9 mouse cellular contexts compared by ENCODE assay signal in the genomic region with DNA sequence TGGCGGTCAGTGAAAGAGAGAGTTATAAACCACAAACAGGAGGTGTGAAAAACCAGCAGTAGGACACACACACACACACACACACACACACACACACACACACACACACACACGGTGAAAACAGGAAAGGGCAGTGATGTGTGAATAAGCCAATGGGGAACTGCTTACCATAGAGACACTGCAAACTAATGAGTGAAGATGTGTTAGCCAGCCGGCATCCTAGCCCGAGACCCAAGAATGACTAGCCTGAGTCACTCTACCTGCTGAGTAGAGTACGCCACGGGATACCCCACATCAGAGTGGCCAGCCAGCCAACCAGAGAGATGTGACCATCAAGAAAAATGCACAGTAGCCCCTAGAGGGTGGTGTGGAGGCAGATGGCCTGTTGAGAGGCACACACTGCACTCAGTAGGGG. TPM values are rescaled to one million over a fixed set of nuclear protein-coding genes. Genes with fewer than 3 reads are reported as not detected.
DNase-seq lines count a peak whose midpoint lies in the region; ATAC-seq and TF ChIP-seq lines count a peak whose summit lies in the region.
"Had no signal": no experiment of that assay in that cellular context is flagged by ENCODE, and none has a peak within 500 bp of the region (broad histone marks: within the 10 kb centered on the region; RNA-seq: fewer than 3 reads in every experiment).

No protein-coding gene starts in this region.

- no peak overlapping the region for H3K9ac ChIP-seq in liver, adult 2 months (ENCODE audit: low read depth, low read length)
- peak overlapping the region; percentile 60 for H3K9ac ChIP-seq in hindbrain, embryonic 14.5 days

- no peak for DNase-seq in liver, adult 2 months (ENCODE audit: extremely low read depth, low read depth, low spot score)
- no peak for DNase-seq in liver
- peak; percentile 72 for DNase-seq in cerebellum, adult 9-10 months
- DNase-seq in hindbrain, embryonic 14.5 days (ENCODE audit: low spot score): no peak
- DNase-seq in gastrocnemius, postnatal 25 days: no peak
- DNase-seq in gastrocnemius, postnatal 10 days: no peak
- no peak for DNase-seq in heart, adult 18-20 months

- no peak for ATAC-seq in hindbrain, embryonic 14.5 days (ENCODE audit: low FRiP score)
- peak; percentile 52 for ATAC-seq in monocyte, adult 5-6 weeks (replicated peaks; ENCODE audit: insufficient number of reproducible peaks, low FRiP score, low TSS enrichment, poor library complexity, severe bottlenecking)

- 36% methylated on average over 6 of the region's 6 CpGs for WGBS in liver, adult 2 months
- WGBS in hindbrain, embryonic 14.5 days: 13% methylated on average over 6 of the region's 6 CpGs

- H3K4me1 ChIP-seq in liver, adult 2 months (ENCODE audit: control insufficient read depth, insufficient read depth, low read length): 0 out of 2 replicates have a peak, but pooled peaks cover 3% of the 10 kb centered on the region
- H3K4me1 ChIP-seq in hindbrain, embryonic 14.5 days (replicated peaks; ENCODE audit: control insufficient read depth, insufficient read depth, low read length): peaks cover 37% of the 10 kb centered on the region

- peaks cover 5% of the 10 kb centered on the region; the same call in 1 of the 2 replicates for H3K27me3 ChIP-seq in liver, adult 2 months (ENCODE audit: control insufficient read depth, insufficient read depth, low read length)
- no peaks in the 10 kb centered on the region for H3K27me3 ChIP-seq in hindbrain, embryonic 14.5 days (ENCODE audit: control insufficient read depth, insufficient read depth, low read length)

- H3K79me2 ChIP-seq in liver, adult 2 months (ENCODE audit: control insufficient read depth, insufficient read depth, low read length): no peaks in the 10 kb centered on the region

- H3K27ac ChIP-seq in liver, adult 2 months (replicated peaks; ENCODE audit: insufficient read depth, low read depth, low read length): no peak overlapping the region
- H3K27ac ChIP-seq in hindbrain, embryonic 14.5 days: no peak overlapping the region

- no peak for TF ChIP-seq POLR2A in liver, adult 2 months (IDR thresholded peaks at IDR 0.05; ENCODE audit: extremely low read depth, insufficient read depth, low read length)

- H3K9me3 ChIP-seq in hindbrain, embryonic 14.5 days (ENCODE audit: control insufficient read depth, low read length): no peaks in the 10 kb centered on the region

- no peaks in the 10 kb centered on the region for H3K36me3 ChIP-seq in liver, adult 2 months (ENCODE audit: control insufficient read depth, insufficient read depth, low read length)
- H3K36me3 ChIP-seq in hindbrain, embryonic 14.5 days (replicated peaks; ENCODE audit: control insufficient read depth, insufficient read depth): peaks cover 27% of the 10 kb centered on the region

- H3K4me2 ChIP-seq in hindbrain, embryonic 14.5 days (replicated peaks): peak overlapping the region; percentile 77

- H3K4me3 ChIP-seq in liver, adult 2 months (ENCODE audit: insufficient read depth, low read depth, low read length): peak overlapping the region; percentile 39; the same call in 1 of the 2 replicates
- H3K4me3 ChIP-seq in hindbrain, embryonic 14.5 days (replicated peaks; ENCODE audit: low read length): peak overlapping the region; percentile 31

- peak; percentile 8; the same call in 1 of the 2 replicates for TF ChIP-seq CTCF in liver, adult 2 months (IDR thresholded peaks at IDR 0.05; ENCODE audit: low read depth, low read length)

RNA-seq across cellular contexts. Expression of gene Ttbk1, which starts 3.0 kb away (rescaled TPM):
- 0.07 and 0.18 TPM in 2 replicates for total RNA-seq in liver, adult 2 months (2014; rRNA removed)
- polyA plus RNA-seq in liver, adult 2 months (2012; rRNA removed): 0.15 and 0.22 TPM in 2 replicates
- polyA plus RNA-seq in hindbrain, embryonic 14.5 days (2014; fragmentation: Nextera tagmentation; extraction: Ambion mirVana): 6.5 and 7.7 TPM in 2 replicates
- total RNA-seq in monocyte, adult 5-6 weeks (2017): under 0.01 to 0.58 TPM (median 0.48 TPM) in 3 replicates
- 1 to 10 TPM in 1 of 2 experiments, under 1 TPM in 1; 0.77 to 1.4 TPM for total RNA-seq in gastrocnemius, postnatal 25 days (2021)
- 1 to 10 TPM; 3.9 to 4.5 TPM for total RNA-seq in gastrocnemius, postnatal 10 days (2021)
- total RNA-seq in heart, adult 18-20 months (2021): under 1 TPM; 0.20 to 0.28 TPM

RNA-seq across cellular contexts. Expression of gene Dnph1, which starts 12.0 kb away (rescaled TPM):
- 6.6 and 9.0 TPM in 2 replicates for total RNA-seq in liver, adult 2 months (2014; rRNA removed)
- 13.1 and 13.3 TPM in 2 replicates for polyA plus RNA-seq in liver, adult 2 months (2012; rRNA removed)
- 16.0 and 16.6 TPM in 2 replicates for polyA plus RNA-seq in hindbrain, embryonic 14.5 days (2014; fragmentation: Nextera tagmentation; extraction: Ambion mirVana)
- total RNA-seq in monocyte, adult 5-6 weeks (2017): not detected in 3 replicates
- total RNA-seq in gastrocnemius, postnatal 25 days (2021): 1 to 10 TPM; 4.5 to 5.4 TPM
- 1 to 10 TPM; 4.9 to 5.2 TPM for total RNA-seq in gastrocnemius, postnatal 10 days (2021)
- total RNA-seq in heart, adult 18-20 months (2021): 1 to 10 TPM; 1.2 to 1.5 TPM

RNA-seq across cellular contexts. Expression of gene Slc22a7, which starts 46.2 kb away (rescaled TPM):
- 10.3 and 27.9 TPM in 2 replicates for total RNA-seq in liver, adult 2 months (2014; rRNA removed)
- polyA plus RNA-seq in liver, adult 2 months (2012; rRNA removed): 46.8 and 47.9 TPM in 2 replicates
- polyA plus RNA-seq in hindbrain, embryonic 14.5 days (2014; fragmentation: Nextera tagmentation; extraction: Ambion mirVana): not detected in 2 replicates
- total RNA-seq in monocyte, adult 5-6 weeks (2017): not detected in 3 replicates
- not detected for total RNA-seq in gastrocnemius, postnatal 25 days (2021)
- under 1 TPM in 1 of 2 experiments, not detected in 1; 0.36 TPM for total RNA-seq in gastrocnemius, postnatal 10 days (2021)
- total RNA-seq in heart, adult 18-20 months (2021): not detected
- polyA plus RNA-seq: limb, embryonic 14.5 days had no signal

RNA-seq across cellular contexts. Expression of gene Crip3, which starts 55.7 kb away (rescaled TPM):
- not detected in 2 replicates for total RNA-seq in liver, adult 2 months (2014; rRNA removed)
- 0.70 and 1.4 TPM in 2 replicates for polyA plus RNA-seq in liver, adult 2 months (2012; rRNA removed)
- polyA plus RNA-seq in hindbrain, embryonic 14.5 days (2014; fragmentation: Nextera tagmentation; extraction: Ambion mirVana): 1.4 and 2.2 TPM in 2 replicates
- not detected in 3 replicates for total RNA-seq in monocyte, adult 5-6 weeks (2017)
- under 1 TPM in 1 of 2 experiments, not detected in 1; 0.78 TPM for total RNA-seq in gastrocnemius, postnatal 25 days (2021)
- 1 to 10 TPM; 1.9 to 2.0 TPM for total RNA-seq in gastrocnemius, postnatal 10 days (2021)
- total RNA-seq in heart, adult 18-20 months (2021): 1 to 10 TPM in 1 of 2 experiments, under 1 TPM in 1; 0.82 to 1.2 TPM
